Mouse (Mus musculus): ENCODE results near the gene Ren1. TPM values are rescaled to one million over a fixed set of nuclear protein-coding genes. Genes with fewer than 3 reads are reported as not detected.

Ren1 gene
- polyA plus RNA-seq, 1 experiment from 2014 or later, result 0.88 TPM

DNA sequence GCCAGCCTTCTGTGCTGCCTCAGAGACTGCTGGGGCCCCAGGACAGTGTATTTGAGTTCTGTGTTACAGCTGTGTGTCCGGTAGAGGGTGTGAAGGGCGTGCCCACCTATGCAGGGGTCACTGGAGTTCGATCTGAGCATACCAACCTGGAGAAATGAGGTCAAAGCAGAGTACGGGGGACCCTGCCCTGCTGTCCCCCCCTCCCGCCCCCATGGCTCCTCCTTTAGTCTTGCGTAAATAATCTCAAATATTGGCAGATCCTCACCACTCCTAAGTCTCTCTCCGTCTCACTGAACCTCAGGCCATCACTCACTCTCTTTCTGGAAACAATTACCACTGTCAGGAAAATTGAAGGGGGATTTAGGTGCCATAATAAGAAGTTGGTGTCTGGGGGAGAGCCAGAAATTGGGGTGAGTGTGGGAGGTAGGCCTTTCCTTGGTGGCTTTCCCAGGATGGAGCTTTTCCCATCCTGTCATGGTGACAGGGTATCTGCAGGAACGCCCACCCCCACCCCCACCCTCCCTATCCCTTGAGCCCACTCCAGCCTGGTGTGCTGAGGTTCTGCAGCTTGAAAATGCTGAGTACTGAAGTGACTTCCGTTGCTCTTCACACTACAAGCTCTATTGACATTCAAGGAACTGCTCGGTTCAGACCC, 16.8 kb downstream of the Ren1 start:
- H3K27ac ChIP-seq (ENCODE audit: low read depth), result peak overlapping the region; percentile 60
- peaks cover 25% of the 10 kb centered on the region for H3K4me1 ChIP-seq (ENCODE audit: insufficient read depth)
- H3K4me2 ChIP-seq (ENCODE audit: low read depth, low read length), result peak overlapping the region; percentile 76

DNA sequence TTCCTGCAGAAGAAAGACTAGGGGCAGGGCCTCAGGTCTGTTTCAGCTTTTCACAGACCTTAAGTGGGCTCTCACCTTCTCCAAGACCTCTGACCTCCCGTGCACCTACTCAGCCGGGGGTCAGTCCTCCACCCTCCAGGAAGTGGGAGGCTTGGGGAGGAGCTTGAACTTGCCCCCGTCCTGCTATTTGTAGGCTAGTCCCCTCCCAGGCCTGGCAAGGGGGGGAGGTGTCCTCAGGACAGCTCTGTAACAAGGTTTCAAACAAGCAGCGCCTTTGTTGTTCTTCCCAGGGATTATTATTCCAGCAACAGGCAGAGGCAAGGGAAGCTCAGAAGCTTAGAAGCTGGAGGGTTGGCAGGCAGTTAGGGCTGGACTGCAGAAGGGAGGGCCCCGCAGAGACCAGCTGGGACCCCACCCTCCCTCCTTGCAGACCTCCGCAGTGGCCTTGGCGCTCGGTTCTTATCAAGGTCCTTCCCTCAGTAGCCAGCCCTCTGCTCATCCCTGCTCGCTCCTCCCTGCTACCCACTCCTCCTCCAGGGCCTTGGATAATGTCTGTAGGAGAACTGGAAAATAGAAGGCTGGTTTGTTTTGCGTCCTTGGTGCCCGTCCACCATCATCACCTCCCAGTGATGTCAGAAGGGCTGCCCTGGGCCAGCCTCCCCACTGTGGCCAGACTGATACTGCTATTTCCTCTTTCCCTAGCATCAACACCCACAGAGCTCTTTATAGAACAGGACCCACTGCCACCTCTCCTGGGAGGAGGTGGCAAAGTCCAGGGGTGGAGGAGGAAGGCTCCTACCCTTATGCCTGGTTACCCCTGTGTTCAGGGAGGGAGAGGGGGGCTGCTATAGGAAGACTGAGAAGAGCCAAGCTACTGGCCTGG, 17.5 kb downstream of the Ren1 start:
- no peak overlapping the region for H3K4me3 ChIP-seq (ENCODE audit: low read depth, low read length)
- H3K36me3 ChIP-seq (replicated peaks; ENCODE audit: insufficient read depth, low read length), result no peaks in the 10 kb centered on the region
- ATAC-seq (no peak), DNase-seq (no peak)
- WGBS (ENCODE audit: insufficient replicate concordance), result 13% methylated on average over 11 of the region's 11 CpGs
- peaks cover 20% of the 10 kb centered on the region; the same call in 1 of the 2 replicates for H3K27me3 ChIP-seq (ENCODE audit: insufficient read depth, low read length)
- peak overlapping the region; percentile 76 for H3K4me2 ChIP-seq (ENCODE audit: low read depth, low read length)
- H3K9me3 ChIP-seq (ENCODE audit: low read length), result no peaks in the 10 kb centered on the region
- peak overlapping the region; percentile 60 for H3K27ac ChIP-seq (ENCODE audit: low read depth)
- H3K4me1 ChIP-seq (ENCODE audit: insufficient read depth), result peaks cover 27% of the 10 kb centered on the region
- no peak for TF ChIP-seq CTCF (IDR thresholded peaks at IDR 0.05; ENCODE audit: low read depth)
- no peak for TF ChIP-seq EP300 (IDR thresholded peaks at IDR 0.05; ENCODE audit: low read depth)
- H3K9ac ChIP-seq (replicated peaks), result peak overlapping the region; percentile 16; the same call in 1 of the 2 replicates

More for the DNA sequence above, 16.8 kb downstream of the Ren1 start:
- TF ChIP-seq CTCF (IDR thresholded peaks at IDR 0.05; ENCODE audit: low read depth), result no peak
- no peak for TF ChIP-seq EP300 (IDR thresholded peaks at IDR 0.05; ENCODE audit: low read depth)
- H3K4me3 ChIP-seq (ENCODE audit: low read depth, low read length), result no peak overlapping the region
- ATAC-seq (peak; percentile 5; the same call in 1 of the 2 replicates), DNase-seq (no peak)
- H3K9me3 ChIP-seq (ENCODE audit: low read length), result no peaks in the 10 kb centered on the region
- H3K36me3 ChIP-seq (replicated peaks; ENCODE audit: insufficient read depth, low read length), result no peaks in the 10 kb centered on the region
- peaks cover 20% of the 10 kb centered on the region; the same call in 1 of the 2 replicates for H3K27me3 ChIP-seq (ENCODE audit: insufficient read depth, low read length)
- 0 out of 2 replicates have a peak overlapping the region, but pooled peaks have one; percentile 26 for H3K9ac ChIP-seq (replicated peaks)
- WGBS (ENCODE audit: insufficient replicate concordance), result 39% methylated on average over 10 of the region's 10 CpGs

DNA sequence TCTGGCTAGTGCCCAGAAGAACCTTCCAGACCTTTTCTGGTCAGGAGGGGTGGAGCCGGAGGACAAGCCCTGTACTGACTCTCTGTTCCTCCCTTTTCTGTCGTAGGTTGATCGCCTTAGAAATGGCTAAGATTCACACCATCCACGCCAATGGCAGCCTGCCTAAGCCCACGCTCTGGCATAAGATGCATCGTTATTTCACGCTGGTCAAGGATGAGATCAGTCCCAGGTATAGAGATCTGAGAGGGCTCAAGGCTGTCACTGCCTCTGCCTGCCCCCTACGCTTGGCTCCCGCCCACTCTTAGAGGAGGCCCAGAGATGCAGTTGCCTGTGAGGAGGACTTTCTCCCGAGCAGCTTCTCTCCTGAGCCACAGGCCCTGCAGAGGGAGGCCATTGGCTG, 18.3 kb downstream of the Ren1 start:
- Histone ChIP-seq H3K4me3 (ENCODE audit: low read depth, low read length) (no peak overlapping the region), H3K36me3 (replicated peaks; ENCODE audit: insufficient read depth, low read length) (no peaks in the 10 kb centered on the region), H3K9me3 (ENCODE audit: low read length) (no peaks in the 10 kb centered on the region), H3K4me1 (ENCODE audit: insufficient read depth) (peaks cover 23% of the 10 kb centered on the region), H3K9ac (replicated peaks) (no peak overlapping the region), H3K27ac (ENCODE audit: low read depth) (no peak overlapping the region), H3K27me3 (ENCODE audit: insufficient read depth, low read length) (0 out of 2 replicates have a peak, but pooled peaks cover 15% of the 10 kb centered on the region), H3K4me2 (ENCODE audit: low read depth, low read length) (no peak overlapping the region)
- no peak for DNase-seq
- ATAC-seq, result no peak
- TF ChIP-seq EP300 (IDR thresholded peaks at IDR 0.05; ENCODE audit: low read depth) (no peak), CTCF (IDR thresholded peaks at IDR 0.05; ENCODE audit: low read depth) (no peak)
- 69% methylated on average over 10 of the region's 10 CpGs for WGBS (ENCODE audit: insufficient replicate concordance)

DNA sequence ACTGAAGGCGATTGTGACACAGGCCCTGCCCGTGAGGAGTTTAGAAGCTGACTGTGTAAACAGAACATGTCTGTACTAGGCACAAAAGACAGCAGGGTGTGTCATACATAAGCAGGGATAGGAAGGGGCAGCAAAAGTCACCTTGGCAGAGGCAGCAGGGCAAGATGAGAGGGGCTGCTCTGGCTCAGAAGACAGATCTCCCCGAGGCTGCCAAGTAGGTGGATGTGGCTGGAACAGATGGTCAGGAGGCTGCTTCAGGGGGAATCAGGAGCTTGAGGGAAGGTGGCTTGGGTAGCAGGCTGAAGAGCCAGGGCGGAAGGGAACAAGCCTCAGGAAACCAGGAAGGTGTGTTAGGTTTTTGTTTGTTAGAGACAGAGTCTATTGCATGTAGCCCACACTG, 20.0 kb downstream of the Ren1 start:
- H3K4me1 ChIP-seq (ENCODE audit: insufficient read depth), result peaks cover 23% of the 10 kb centered on the region
- no peak for ATAC-seq

DNA sequence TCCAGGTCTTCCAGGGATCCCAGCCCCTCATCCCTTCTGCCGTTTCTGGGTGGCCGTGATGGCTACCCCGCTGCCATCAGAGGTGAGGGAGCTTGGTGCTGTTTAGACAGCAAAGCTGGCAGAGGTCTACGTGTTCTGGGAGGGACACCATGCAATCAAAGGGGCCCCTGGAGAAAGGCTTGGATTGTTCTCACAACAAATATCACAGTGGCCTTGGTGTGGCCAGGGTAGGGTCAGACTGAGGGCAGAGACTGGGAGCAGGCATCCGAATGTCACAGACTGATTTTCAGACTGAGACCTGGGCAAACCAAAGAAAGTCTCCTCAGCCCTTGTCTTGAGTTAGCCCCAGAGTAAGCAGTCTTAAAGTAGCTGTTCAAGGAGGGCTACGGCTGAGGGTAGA, 21.1 kb downstream of the Ren1 start:
- Histone ChIP-seq H3K27me3 (ENCODE audit: insufficient read depth, low read length) (no peaks in the 10 kb centered on the region), H3K4me3 (ENCODE audit: low read depth, low read length) (no peak overlapping the region), H3K27ac (ENCODE audit: low read depth) (peak overlapping the region; percentile 96), H3K9ac (replicated peaks) (0 out of 2 replicates have a peak overlapping the region, but pooled peaks have one; percentile 21), H3K9me3 (ENCODE audit: low read length) (no peaks in the 10 kb centered on the region), H3K4me1 (ENCODE audit: insufficient read depth) (peaks cover 26% of the 10 kb centered on the region), H3K4me2 (ENCODE audit: low read depth, low read length) (no peak overlapping the region), H3K36me3 (replicated peaks; ENCODE audit: insufficient read depth, low read length) (no peaks in the 10 kb centered on the region)
- ATAC-seq (no peak), DNase-seq (no peak)
- TF ChIP-seq EP300 (IDR thresholded peaks at IDR 0.05; ENCODE audit: low read depth) (no peak), CTCF (IDR thresholded peaks at IDR 0.05; ENCODE audit: low read depth) (no peak)
- 54% methylated on average over 6 of the region's 6 CpGs for WGBS (ENCODE audit: insufficient replicate concordance)

More for the DNA sequence above, 20.0 kb downstream of the Ren1 start:
- WGBS (ENCODE audit: insufficient replicate concordance), result 58% methylated on average over 4 of the region's 4 CpGs
- TF ChIP-seq CTCF (IDR thresholded peaks at IDR 0.05; ENCODE audit: low read depth) (no peak), EP300 (IDR thresholded peaks at IDR 0.05; ENCODE audit: low read depth) (no peak)
- no peak for DNase-seq
- Histone ChIP-seq H3K36me3 (replicated peaks; ENCODE audit: insufficient read depth, low read length) (no peaks in the 10 kb centered on the region), H3K9ac (replicated peaks) (no peak overlapping the region), H3K9me3 (ENCODE audit: low read length) (no peaks in the 10 kb centered on the region), H3K27ac (ENCODE audit: low read depth) (peak overlapping the region; percentile 96; the same call in 1 of the 2 replicates), H3K4me3 (ENCODE audit: low read depth, low read length) (no peak overlapping the region), H3K4me2 (ENCODE audit: low read depth, low read length) (no peak overlapping the region), H3K27me3 (ENCODE audit: insufficient read depth, low read length) (0 out of 2 replicates have a peak, but pooled peaks cover 1% of the 10 kb centered on the region)

DNA sequence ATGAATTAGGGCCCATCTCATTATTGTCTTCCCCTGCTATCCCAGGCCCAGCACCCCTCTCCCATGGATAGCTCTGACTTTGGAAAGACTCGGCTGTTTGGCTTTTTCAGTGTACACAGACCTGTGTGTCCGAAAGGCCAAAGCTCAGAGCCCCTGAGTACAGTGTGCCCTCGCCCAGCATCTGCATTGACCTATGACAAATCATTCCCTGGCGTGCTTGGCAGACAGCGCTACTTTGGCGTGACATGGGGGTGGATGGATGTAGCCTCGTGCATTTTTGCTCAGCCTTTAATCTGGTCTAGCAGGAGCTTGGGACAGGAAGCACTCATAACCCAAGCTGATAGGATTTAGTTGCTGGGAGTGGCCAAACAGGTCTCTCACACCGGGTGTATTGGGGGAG, 21.8 kb downstream of the Ren1 start:
- Histone ChIP-seq H3K4me2 (ENCODE audit: low read depth, low read length) (no peak overlapping the region), H3K36me3 (replicated peaks; ENCODE audit: insufficient read depth, low read length) (peaks cover 2% of the 10 kb centered on the region; the same call in 1 of the 2 replicates), H3K27me3 (ENCODE audit: insufficient read depth, low read length) (no peaks in the 10 kb centered on the region), H3K27ac (ENCODE audit: low read depth) (peak overlapping the region; percentile 96), H3K9ac (replicated peaks) (no peak overlapping the region), H3K4me3 (ENCODE audit: low read depth, low read length) (no peak overlapping the region), H3K9me3 (ENCODE audit: low read length) (no peaks in the 10 kb centered on the region), H3K4me1 (ENCODE audit: insufficient read depth) (peaks cover 25% of the 10 kb centered on the region)
- no peak for TF ChIP-seq CTCF (IDR thresholded peaks at IDR 0.05; ENCODE audit: low read depth)
- peak; percentile 65 for TF ChIP-seq EP300 (IDR thresholded peaks at IDR 0.05; ENCODE audit: low read depth)
- WGBS (ENCODE audit: insufficient replicate concordance), result 41% methylated on average over 8 of the region's 8 CpGs
- peak; percentile 81 for ATAC-seq
- DNase-seq, result peak; percentile 72
